Mouse (Mus musculus) neural tube, embryonic 12.5 days (tissue): ENCODE measurements around the gene Masp2. TPM values are rescaled to one million over a fixed set of nuclear protein-coding genes. Genes with fewer than 3 reads are reported as not detected.

Experiments used
- polyA plus RNA-seq: library from polyadenylated mRNA; unstranded; fragments of >200 nt; fragmentation: Nextera tagmentation; extraction: Ambion mirVana; gene quantifications from 2 replicates; pipeline ENCODE4 v1.2.1, GENCODE M21; 2016

Gene Masp2
- polyA plus RNA-seq, 1 experiment from 2014 or later = 0.27 TPM

Other genes starting within 250 kb of the Masp2 start
- 19.5 and 19.7 TPM in 2 replicates for gene Ubiad1, start 157.8 kb upstream of the Masp2 start, polyA plus RNA-seq
- 27.7 and 28.2 TPM in 2 replicates for gene Mtor, start 153.9 kb upstream of the Masp2 start, polyA plus RNA-seq
- gene Angptl7, start 102.1 kb upstream of the Masp2 start, polyA plus RNA-seq = 0.29 and 0.37 TPM in 2 replicates
- 88.3 and 95.6 TPM in 2 replicates for gene Exosc10, start 44.1 kb upstream of the Masp2 start, polyA plus RNA-seq
- 167 and 170 TPM in 2 replicates for gene Srm, start 11.1 kb upstream of the Masp2 start, polyA plus RNA-seq
- gene Tardbp, start 24.5 kb downstream of the Masp2 start, polyA plus RNA-seq = 323 and 327 TPM in 2 replicates
- gene Gm572, start 40.8 kb downstream of the Masp2 start, polyA plus RNA-seq = not detected in 2 replicates
- 14.2 and 16.3 TPM in 2 replicates for gene Casz1, start 201.9 kb downstream of the Masp2 start, polyA plus RNA-seq